Mouse (Mus musculus) forebrain, embryonic 10.5 days (tissue): ENCODE results near the gene Poldip2. TPM values are rescaled to one million over a fixed set of nuclear protein-coding genes. Genes with fewer than 3 reads are reported as not detected.

ENCODE experiments used
- DNase-seq: peaks from one replicate; pipeline ENCODE4 v3.0.0-alpha.2; 2017; ENCODE audit warnings: low spot score; ENCODE audit errors: extremely low spot score
- H3K27ac ChIP-seq: fragments of 300-500 bp; sonication (generic); 2 replicates; pipeline ENCODE4 v1.5.1; 2016; ENCODE audit warnings: mild to moderate bottlenecking
- H3K27me3 ChIP-seq: fragments of 300-500 bp; sonication (generic); 2 replicates; pipeline ENCODE4 v1.6.1; 2016; ENCODE audit warnings: mild to moderate bottlenecking; ENCODE audit not compliant: poor library complexity, severe bottlenecking
- H3K36me3 ChIP-seq: fragments of 300-500 bp; sonication (generic); replicated peaks from 2 replicates; pipeline ENCODE4 v1.6.1; 2016; ENCODE audit warnings: mild to moderate bottlenecking, moderate library complexity
- H3K4me1 ChIP-seq: fragments of 300-500 bp; sonication (generic); 2 replicates; pipeline ENCODE4 v1.6.1; 2016
- H3K4me3 ChIP-seq: fragments of 300-500 bp; sonication (generic); 2 replicates; pipeline ENCODE4 v1.5.1; 2016; ENCODE audit warnings: mild to moderate bottlenecking, moderate library complexity
- H3K9me3 ChIP-seq: fragments of 300-500 bp; sonication (generic); 2 replicates; pipeline ENCODE4 v1.6.1; 2016; ENCODE audit warnings: mild to moderate bottlenecking, moderate library complexity
- WGBS: fragments of 180-500 bp; shearing (Covaris S2); methylation state at CpG from one replicate; pipeline ENCODE4 v1.1.7; 2016; 5-methylcytosine and 5-hydroxymethylcytosine counted together
- polyA plus RNA-seq: library from polyadenylated mRNA; unstranded; fragments of >200 nt; fragmentation: Nextera tagmentation; extraction: Ambion mirVana; gene quantifications from 2 replicates; pipeline ENCODE4 v1.2.1, GENCODE M21; 2016

Gene Poldip2
- polyA plus RNA-seq, 1 experiment from 2014 or later = 144 TPM

DNA sequence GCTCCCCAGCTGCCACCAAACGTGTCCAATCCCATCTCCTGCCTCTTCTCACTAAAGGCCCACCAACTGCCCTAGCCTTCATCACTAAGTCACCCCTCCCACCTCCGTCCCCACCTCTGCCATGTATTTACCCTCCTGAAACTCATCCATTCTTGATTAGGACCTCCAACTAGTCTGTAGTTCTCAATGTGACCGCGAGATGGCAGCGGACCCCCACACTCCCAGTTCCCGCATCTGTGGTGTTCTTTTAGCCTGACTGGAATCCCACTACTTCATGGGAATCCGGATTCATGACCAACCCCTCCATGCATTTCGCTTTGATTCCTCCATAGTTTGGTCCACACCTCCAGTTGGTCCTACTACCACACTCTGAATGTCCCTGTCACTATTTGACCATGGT lies 23.8 kb upstream of the Poldip2 start:
- DNase-seq = peak; percentile 79

DNA sequence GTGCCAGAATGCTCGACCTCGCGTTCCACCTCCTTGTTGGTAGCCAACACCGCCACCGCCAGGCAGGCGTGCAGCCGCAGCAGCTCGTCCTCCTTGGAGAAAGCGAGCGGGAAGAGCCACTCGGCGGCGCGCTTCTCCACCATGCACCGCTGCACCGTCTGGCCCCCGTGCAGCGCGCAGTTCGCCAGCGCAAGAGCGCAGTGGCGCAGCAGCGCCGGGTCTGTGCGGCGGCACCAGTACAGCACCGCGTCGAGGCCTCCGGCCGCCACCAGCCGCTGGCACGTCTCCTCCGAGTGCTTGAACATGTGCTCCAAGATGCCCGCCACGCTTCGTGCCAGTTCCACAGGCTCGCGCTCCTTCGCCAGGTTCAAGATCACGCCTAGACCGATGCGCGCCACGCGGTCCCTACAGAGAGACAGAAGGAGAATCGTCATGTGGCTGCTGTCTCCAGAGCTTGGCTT lies 21.2 kb upstream of the Poldip2 start:
- no peaks in the 10 kb centered on the region for H3K9me3 ChIP-seq
- peak overlapping the region; percentile 46 for H3K4me3 ChIP-seq
- peak overlapping the region; percentile 51; the same call in 1 of the 2 replicates for H3K27ac ChIP-seq
- peak; percentile 51 for DNase-seq
- H3K27me3 ChIP-seq = peaks cover 95% of the 10 kb centered on the region
- peaks cover 17% of the 10 kb centered on the region for H3K4me1 ChIP-seq
- H3K36me3 ChIP-seq = no peaks in the 10 kb centered on the region
- WGBS = 7% methylated on average over 48 of the region's 48 CpGs

More for the DNA sequence above, 23.8 kb upstream of the Poldip2 start:
- Histone ChIP-seq H3K9me3 (no peaks in the 10 kb centered on the region), H3K36me3 (no peaks in the 10 kb centered on the region), H3K27me3 (peaks cover 91% of the 10 kb centered on the region), H3K27ac (no peak overlapping the region), H3K4me1 (peaks cover 15% of the 10 kb centered on the region), H3K4me3 (peak overlapping the region; percentile 16; the same call in 1 of the 2 replicates)
- 4% methylated on average over 8 of the region's 8 CpGs for WGBS

DNA sequence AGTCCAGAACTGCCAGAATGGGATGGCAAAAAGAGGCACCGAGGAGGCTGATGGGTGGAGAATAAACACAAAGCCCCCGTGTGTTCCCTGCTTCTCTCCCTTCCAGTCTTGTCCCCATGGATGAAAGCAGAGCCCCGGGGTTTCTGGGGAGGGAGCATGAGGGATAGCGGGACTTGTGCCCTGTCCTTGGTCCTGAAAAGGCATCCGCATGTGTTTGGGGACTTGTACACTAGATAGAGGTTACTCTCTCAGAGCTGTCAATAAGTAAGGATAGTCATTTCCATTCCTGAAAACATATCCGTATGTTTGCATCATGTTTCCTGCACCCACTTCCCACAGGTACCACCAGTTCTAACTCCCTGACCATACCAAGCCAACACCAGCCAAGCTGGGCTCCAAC lies 16.1 kb upstream of the Poldip2 start:
- peak; percentile 43 for DNase-seq
- no peak overlapping the region for H3K27ac ChIP-seq
- peak overlapping the region; percentile 82; the same call in 1 of the 2 replicates for H3K4me3 ChIP-seq
- 3% methylated on average over 6 of the region's 6 CpGs for WGBS
- no peaks in the 10 kb centered on the region for H3K36me3 ChIP-seq
- H3K27me3 ChIP-seq = peaks cover 86% of the 10 kb centered on the region
- H3K4me1 ChIP-seq = peaks cover 49% of the 10 kb centered on the region
- H3K9me3 ChIP-seq = no peaks in the 10 kb centered on the region

- peaks cover 46% of the 10 kb centered on the region for H3K4me1 ChIP-seq
- no peaks in the 10 kb centered on the region for H3K9me3 ChIP-seq
- no peaks in the 10 kb centered on the region for H3K36me3 ChIP-seq
- peak; percentile 55 for DNase-seq
- peaks cover 82% of the 10 kb centered on the region for H3K27me3 ChIP-seq
- H3K4me3 ChIP-seq = peak overlapping the region; percentile 82
- H3K27ac ChIP-seq = peak overlapping the region; percentile 83
- 0% methylated on average over 44 of the region's 44 CpGs for WGBS
Measured at GRCm38 (mm10) chr11:78497071-78497541, 14.9 kb upstream of the Poldip2 start.

GRCm38 (mm10) chr11:78497544-78498522 lies 14.2 kb upstream of the Poldip2 start, which contains the start of gene Sarm1:
Gene Sarm1 (minus strand): TSS chr11:78497754.
- H3K9me3 ChIP-seq = no peaks in the 10 kb centered on the region
- peaks cover 46% of the 10 kb centered on the region for H3K4me1 ChIP-seq
- H3K27ac ChIP-seq = peak within 1 kb of the TSS; percentile 83
- peak within 1 kb of the TSS; percentile 82 for H3K4me3 ChIP-seq
- H3K27me3 ChIP-seq = peaks cover 75% of the 10 kb centered on the region
- peak; percentile 96 for DNase-seq
- H3K36me3 ChIP-seq = no peaks in the 10 kb centered on the region
- WGBS = 4% methylated on average over 36 of the region's 36 CpGs

DNA sequence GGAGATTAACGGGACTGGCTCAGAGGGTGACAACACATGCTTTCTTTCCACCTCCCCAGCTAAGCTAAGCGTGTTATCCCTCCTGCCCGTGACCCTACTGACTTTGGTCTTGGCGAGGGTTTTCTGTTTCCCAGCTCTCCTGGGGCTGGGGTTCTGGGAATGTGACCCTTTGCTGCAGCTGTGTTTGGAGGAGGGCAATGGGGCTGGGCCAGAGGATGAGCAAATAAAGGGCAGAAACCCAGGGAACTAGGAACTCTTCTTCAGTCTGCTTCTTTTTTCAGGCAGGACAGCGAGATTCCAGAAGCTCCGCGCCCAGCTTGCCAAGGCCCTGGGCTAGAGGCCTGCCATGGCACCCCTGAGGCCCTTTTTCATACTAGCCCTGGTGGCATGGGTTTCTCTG lies 13.0 kb upstream of the Poldip2 start, which contains the start of gene Vtn:
TSS of gene Vtn (plus strand) at position 88 of the 400 bp plus-strand sequence.
- H3K36me3 ChIP-seq = no peaks in the 10 kb centered on the region
- WGBS = 57% methylated on average over 7 of the region's 7 CpGs
- peaks cover 46% of the 10 kb centered on the region for H3K4me1 ChIP-seq
- no peaks in the 10 kb centered on the region for H3K9me3 ChIP-seq
- peak within 1 kb of the TSS; percentile 83 for H3K27ac ChIP-seq
- peaks cover 68% of the 10 kb centered on the region for H3K27me3 ChIP-seq
- peak within 1 kb of the TSS; percentile 82 for H3K4me3 ChIP-seq
- no peak for DNase-seq

GRCm38 (mm10) chr11:78499543-78499942 lies 12.4 kb upstream of the Poldip2 start:
- Histone ChIP-seq H3K4me3 (peak overlapping the region; percentile 9), H3K27me3 (peaks cover 63% of the 10 kb centered on the region), H3K9me3 (no peaks in the 10 kb centered on the region), H3K4me1 (peaks cover 46% of the 10 kb centered on the region), H3K27ac (peak overlapping the region; percentile 26; the same call in 1 of the 2 replicates), H3K36me3 (no peaks in the 10 kb centered on the region)
- WGBS = 54% methylated on average over 16 of the region's 16 CpGs
- no peak for DNase-seq

DNA sequence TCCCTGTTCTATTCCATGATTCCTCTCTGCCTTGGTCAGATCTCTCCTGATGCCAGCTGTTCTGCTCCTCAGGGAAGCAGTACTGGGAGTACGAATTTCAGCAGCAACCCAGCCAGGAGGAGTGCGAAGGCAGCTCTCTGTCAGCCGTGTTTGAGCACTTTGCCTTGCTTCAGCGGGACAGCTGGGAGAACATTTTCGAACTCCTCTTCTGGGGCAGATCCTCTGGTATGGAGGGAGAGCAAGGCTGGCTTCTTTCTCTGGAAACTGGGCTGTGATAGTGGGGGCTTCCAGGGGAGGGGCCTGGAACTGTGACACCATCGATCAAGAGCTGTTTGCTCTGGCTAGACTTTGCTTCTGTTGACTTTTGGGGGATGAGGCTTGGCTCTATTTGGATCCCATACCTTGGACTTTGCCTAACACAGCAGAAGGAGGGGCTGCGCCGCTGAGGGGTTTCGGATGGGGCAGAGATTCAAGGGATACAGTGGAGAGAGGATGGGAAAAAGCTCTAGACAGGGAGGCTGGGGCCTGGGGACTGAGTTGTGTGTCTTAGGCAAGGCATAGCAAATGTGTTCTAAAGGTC lies 11.3 kb upstream of the Poldip2 start:
- H3K27ac ChIP-seq = no peak overlapping the region
- peaks cover 9% of the 10 kb centered on the region for H3K36me3 ChIP-seq
- no peaks in the 10 kb centered on the region for H3K9me3 ChIP-seq
- H3K4me1 ChIP-seq = peaks cover 45% of the 10 kb centered on the region
- H3K27me3 ChIP-seq = peaks cover 51% of the 10 kb centered on the region
- H3K4me3 ChIP-seq = peak overlapping the region; percentile 9; the same call in 1 of the 2 replicates
- no peak for DNase-seq
- WGBS = 83% methylated on average over 9 of the region's 9 CpGs

GRCm38 (mm10) chr11:78501529-78501928 lies 10.5 kb upstream of the Poldip2 start:
- 87% methylated on average over 20 of the region's 20 CpGs for WGBS
- H3K4me3 ChIP-seq = no peak overlapping the region
- H3K27ac ChIP-seq = no peak overlapping the region
- DNase-seq = no peak
- H3K4me1 ChIP-seq = peaks cover 37% of the 10 kb centered on the region
- peaks cover 17% of the 10 kb centered on the region for H3K36me3 ChIP-seq
- peaks cover 43% of the 10 kb centered on the region for H3K27me3 ChIP-seq
- H3K9me3 ChIP-seq = no peaks in the 10 kb centered on the region

DNA sequence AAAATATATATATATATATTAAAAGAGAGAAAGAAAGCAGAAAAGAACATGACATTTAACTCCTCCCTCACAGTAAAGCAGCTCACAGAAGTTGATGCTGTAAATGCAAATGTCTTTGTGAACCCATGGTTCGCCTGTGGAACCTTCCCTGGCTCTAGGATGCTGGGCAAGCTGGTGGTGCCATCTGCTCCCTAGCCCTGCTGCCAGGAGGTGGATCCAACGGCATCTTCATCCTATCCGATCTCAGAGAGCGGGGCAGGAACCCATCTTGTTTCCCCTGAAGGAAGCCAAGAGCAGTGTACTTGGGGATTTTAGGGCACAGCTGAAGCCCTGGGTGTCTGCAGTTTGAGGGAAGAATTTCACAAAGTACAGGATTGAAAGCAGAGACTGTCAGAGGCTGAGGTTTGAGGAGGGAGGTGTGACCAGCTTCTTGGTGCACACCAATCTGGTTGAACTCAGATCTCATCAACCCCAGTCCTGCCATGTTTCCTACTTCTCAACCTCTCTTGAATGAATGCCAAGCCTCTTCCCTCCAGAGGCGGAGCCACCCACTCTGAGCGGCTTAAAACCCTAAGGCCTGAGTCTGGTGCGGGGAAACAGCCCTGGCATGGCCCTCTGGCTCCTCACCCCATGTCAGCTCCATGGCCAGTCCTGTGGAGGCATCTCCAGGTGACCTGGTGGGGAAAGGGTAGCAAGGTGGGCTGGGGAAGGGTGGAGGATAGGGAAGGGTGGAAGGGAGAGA lies 8.9 kb upstream of the Poldip2 start, which contains the start of gene Sebox:
TSS of gene Sebox (plus strand) at position 539 of the 742 bp plus-strand sequence.
- H3K27ac ChIP-seq = no peak within 1 kb of the TSS
- peaks cover 36% of the 10 kb centered on the region for H3K27me3 ChIP-seq
- no peak within 1 kb of the TSS for H3K4me3 ChIP-seq
- no peak for DNase-seq
- WGBS = 69% methylated on average over 7 of the region's 7 CpGs
- H3K36me3 ChIP-seq = peaks cover 32% of the 10 kb centered on the region
- no peaks in the 10 kb centered on the region for H3K9me3 ChIP-seq
- peaks cover 23% of the 10 kb centered on the region for H3K4me1 ChIP-seq

GRCm38 (mm10) chr11:78505430-78505829 lies 6.6 kb upstream of the Poldip2 start:
- no peak overlapping the region for H3K27ac ChIP-seq
- H3K27me3 ChIP-seq = peaks cover 12% of the 10 kb centered on the region
- no peak overlapping the region for H3K4me3 ChIP-seq
- no peaks in the 10 kb centered on the region for H3K9me3 ChIP-seq
- 0 out of 2 replicates have a peak, but pooled peaks cover 2% of the 10 kb centered on the region for H3K4me1 ChIP-seq
- DNase-seq = no peak
- H3K36me3 ChIP-seq = peaks cover 54% of the 10 kb centered on the region
- WGBS = 88% methylated on average over 3 of the region's 3 CpGs

DNA sequence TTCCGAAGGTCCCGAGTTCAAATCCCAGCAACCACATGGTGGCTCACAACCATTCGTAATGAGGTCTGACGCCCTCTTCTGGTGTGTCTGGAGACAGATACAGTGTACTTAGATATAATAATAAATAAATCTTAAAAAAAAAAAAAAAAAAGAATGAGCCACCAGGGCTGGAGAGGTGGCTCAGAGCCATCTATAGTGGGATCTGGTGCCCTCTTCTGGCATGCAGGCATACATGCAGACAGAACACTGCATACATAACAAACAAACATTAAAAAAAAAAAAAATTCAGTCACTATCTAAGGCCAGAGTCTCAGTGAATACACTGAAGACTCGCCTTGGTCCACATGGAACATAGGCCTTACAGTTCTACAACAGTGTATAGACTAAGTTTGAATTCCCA lies 2.8 kb upstream of the Poldip2 start:
- Histone ChIP-seq H3K27me3 (no peaks in the 10 kb centered on the region), H3K4me3 (no peak overlapping the region), H3K27ac (no peak overlapping the region), H3K36me3 (peaks cover 60% of the 10 kb centered on the region), H3K4me1 (peaks cover 21% of the 10 kb centered on the region), H3K9me3 (no peaks in the 10 kb centered on the region)
- WGBS = 75% methylated on average over 5 of the region's 5 CpGs
- no peak for DNase-seq
